8 mouse cellular contexts compared by ENCODE assay signal in the genomic region with DNA sequence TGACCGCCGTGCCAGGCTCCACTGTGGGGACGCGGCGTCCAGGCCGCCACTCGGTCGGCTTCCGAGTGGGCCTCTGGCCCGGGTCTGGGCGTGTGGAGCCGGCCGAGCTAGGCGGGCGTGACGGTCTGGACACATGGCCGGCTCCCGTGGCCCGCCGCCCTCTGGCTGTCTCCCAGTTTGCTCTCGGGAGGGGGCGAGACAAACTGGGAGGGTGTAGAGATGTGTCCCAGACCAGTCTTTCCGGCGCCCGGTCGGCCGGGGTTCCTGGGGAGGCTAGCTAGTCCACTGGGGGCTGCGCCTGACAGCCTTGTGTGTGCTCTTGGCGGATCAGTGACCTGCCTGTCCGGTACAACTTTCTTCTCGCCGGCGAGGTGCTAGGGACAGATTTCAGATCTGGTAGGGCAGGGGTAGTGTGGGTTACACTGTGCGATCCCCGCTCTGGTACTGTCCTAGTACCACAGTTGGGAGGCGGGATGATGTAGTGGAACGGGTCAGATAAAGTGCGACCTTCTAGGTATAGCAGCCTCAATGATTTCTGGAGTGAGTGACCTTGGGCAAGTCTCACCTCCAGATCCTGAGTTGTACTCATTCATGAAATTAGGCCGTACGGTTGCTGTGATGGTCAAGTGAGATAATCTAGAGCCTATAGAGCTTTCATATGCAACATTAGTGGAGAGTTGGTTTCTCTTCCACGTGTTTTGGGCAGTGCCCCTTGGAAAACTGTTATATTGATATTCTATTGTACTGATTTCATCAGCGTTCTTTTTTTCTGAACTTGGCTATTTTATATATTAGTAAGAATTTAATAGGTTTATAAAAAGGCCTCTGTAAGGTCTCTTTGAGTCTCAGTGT. TPM values are rescaled to one million over a fixed set of nuclear protein-coding genes. Genes with fewer than 3 reads are reported as not detected.
DNase-seq lines count a peak whose midpoint lies in the region; ATAC-seq and TF ChIP-seq lines count a peak whose summit lies in the region.

No protein-coding gene starts in this region.

- WGBS in hindbrain, embryonic 14.5 days, result under 1% methylated on average over 42 of the region's 42 CpGs

- in situ Hi-C loops in Patski (cut with MboI; ENCODE audit: low pct_unique_long_range_greater_than_20kb), result no loop called here

- CTCF ChIA-PET in Patski (lab: Charles Lee), result interaction anchor here (0.9 kb wide), 1 partner anchor 29 kb away, joined by 3 read pairs; no protein-coding TSS in a partner anchor

- H3K27me3 ChIP-seq in Patski, result no peaks in the 10 kb centered on the region
- H3K27me3 ChIP-seq in hindbrain, embryonic 14.5 days (ENCODE audit: control insufficient read depth, insufficient read depth, low read length), result no peaks in the 10 kb centered on the region

- peak overlapping the region; percentile 97 for H3K4me2 ChIP-seq in hindbrain, embryonic 14.5 days (replicated peaks)

- H3K27ac ChIP-seq in hindbrain, embryonic 14.5 days, result peak overlapping the region; percentile 88

- ATAC-seq in Patski, result peak; percentile 71
- no peak; the same call in 1 of the 2 replicates for ATAC-seq in hindbrain, embryonic 14.5 days (ENCODE audit: low FRiP score)

- H3K4me3 ChIP-seq in hindbrain, embryonic 14.5 days (replicated peaks; ENCODE audit: low read length), result peak overlapping the region; percentile 98

- peaks cover 16% of the 10 kb centered on the region for H3K4me1 ChIP-seq in hindbrain, embryonic 14.5 days (replicated peaks; ENCODE audit: control insufficient read depth, insufficient read depth, low read length)

- no peak for TF ChIP-seq CTCF in Patski (IDR thresholded peaks at IDR 0.05)

- peak overlapping the region; percentile 97 for H3K9ac ChIP-seq in hindbrain, embryonic 14.5 days

- no peaks in the 10 kb centered on the region for H3K36me3 ChIP-seq in hindbrain, embryonic 14.5 days (replicated peaks; ENCODE audit: control insufficient read depth, insufficient read depth)

- DNase-seq in Patski (ENCODE audit: low read depth, low spot score), result no peak
- peak; percentile 61 for DNase-seq in cerebellum, adult 9-10 months
- DNase-seq in gastrocnemius, adult 18-20 months (ENCODE audit: low spot score), result peak; percentile 71
- no peak for DNase-seq in hindbrain, embryonic 14.5 days (ENCODE audit: low spot score)
- DNase-seq in left cerebral cortex, adult 18-20 months (ENCODE audit: low spot score in 2 of 2), result peak; percentile 8 to 32
- peak; percentile 61 for DNase-seq in lung, postnatal 36 days
- DNase-seq in right cerebral cortex, postnatal 14 days, result peak; percentile 46
- peak; percentile 48 to 64 for DNase-seq in urinary bladder, postnatal 36 days (ENCODE audit: low spot score in 2 of 2)

- H3K9me3 ChIP-seq in hindbrain, embryonic 14.5 days (ENCODE audit: control insufficient read depth, low read length), result no peaks in the 10 kb centered on the region

- POLR2A ChIA-PET in Patski (lab: Charles Lee), result interaction anchor here (0.8 kb wide), 1 partner anchor 33 kb away, joined by 3 read pairs; no protein-coding TSS in a partner anchor

RNA-seq across cellular contexts. Expression of a gene that starts 0.8 kb away (rescaled TPM):
- polyA plus RNA-seq in Patski (2021), result 98.5 TPM
- 10 to 100 TPM; 88.3 to 92.0 TPM for total RNA-seq in gastrocnemius, adult 18-20 months (2021)
- polyA plus RNA-seq in hindbrain, embryonic 14.5 days (2014; fragmentation: Nextera tagmentation; extraction: Ambion mirVana), result 16.1 and 22.1 TPM in 2 replicates
- 100 to 1,000 TPM in 1 of 2 experiments, 10 to 100 TPM in 1; 98.4 to 106 TPM for total RNA-seq in left cerebral cortex, adult 18-20 months (2021)

RNA-seq across cellular contexts. Expression of a gene that starts 32.1 kb away (rescaled TPM):
- polyA plus RNA-seq in Patski (2021), result 42.8 TPM
- 10 to 100 TPM; 23.3 to 26.9 TPM for total RNA-seq in gastrocnemius, adult 18-20 months (2021)
- polyA plus RNA-seq in hindbrain, embryonic 14.5 days (2014; fragmentation: Nextera tagmentation; extraction: Ambion mirVana), result 71.2 and 79.5 TPM in 2 replicates
- 10 to 100 TPM; 55.1 to 61.4 TPM for total RNA-seq in left cerebral cortex, adult 18-20 months (2021)

RNA-seq across cellular contexts. Expression of a gene that starts 42.2 kb away (rescaled TPM):
- polyA plus RNA-seq in Patski (2021), result 12.5 TPM
- 1 to 10 TPM; 8.3 to 8.6 TPM for total RNA-seq in gastrocnemius, adult 18-20 months (2021)
- 14.7 and 17.0 TPM in 2 replicates for polyA plus RNA-seq in hindbrain, embryonic 14.5 days (2014; fragmentation: Nextera tagmentation; extraction: Ambion mirVana)
- 10 to 100 TPM; 10.9 to 13.0 TPM for total RNA-seq in left cerebral cortex, adult 18-20 months (2021)

RNA-seq across cellular contexts. Expression of a gene that starts 58.6 kb away (rescaled TPM):
- polyA plus RNA-seq in Patski (2021), result 112 TPM
- 10 to 100 TPM; 36.2 to 47.5 TPM for total RNA-seq in gastrocnemius, adult 18-20 months (2021)
- 55.3 and 56.0 TPM in 2 replicates for polyA plus RNA-seq in hindbrain, embryonic 14.5 days (2014; fragmentation: Nextera tagmentation; extraction: Ambion mirVana)
- 100 to 1,000 TPM; 222 to 227 TPM for total RNA-seq in left cerebral cortex, adult 18-20 months (2021)

Comparison
In these comparisons a context has a peak if more than half of its experiments do, and no peak if none do; other contexts are left out.
1. DNase-seq: peak in cerebellum, adult 9-10 months (single experiment), gastrocnemius, adult 18-20 months (single experiment), left cerebral cortex, adult 18-20 months (2 of 2), lung, postnatal 36 days (single experiment), right cerebral cortex, postnatal 14 days (single experiment) and urinary bladder, postnatal 36 days (2 of 2); none in Patski (single experiment) and hindbrain, embryonic 14.5 days (single experiment).